Mouse (Mus musculus) thymus, adult 2 months (tissue): ENCODE data around the gene Bche.

Experiments
- CTCF ChIP-seq: fragments of 200-500 bp; IDR thresholded peaks from 2 replicates; pipeline ENCODE4 v1.5.1; 2012; ENCODE audit warnings: mild to moderate bottlenecking, control low read depth, low read length, moderate library complexity, borderline replicate concordance; ENCODE audit not compliant: control insufficient read depth, poor library complexity, insufficient read depth; ENCODE audit errors: extremely low read depth
- POLR2A ChIP-seq: fragments of 200-500 bp; IDR thresholded peaks from 2 replicates; pipeline ENCODE4 v1.6.1; 2012; ENCODE audit warnings: mild to moderate bottlenecking, low read length, control low read depth, moderate library complexity; ENCODE audit not compliant: control insufficient read depth, poor library complexity, insufficient read depth; ENCODE audit errors: extremely low read depth

GRCm38 (mm10) chr3:73667245-73668131 lies 40.7 kb downstream of the Bche start:
- TF ChIP-seq CTCF (no peak), POLR2A (no peak)
